Mouse (Mus musculus): Measurements from ENCODE around the gene Tnfaip8l1.

Gene Tnfaip8l1

DNA sequence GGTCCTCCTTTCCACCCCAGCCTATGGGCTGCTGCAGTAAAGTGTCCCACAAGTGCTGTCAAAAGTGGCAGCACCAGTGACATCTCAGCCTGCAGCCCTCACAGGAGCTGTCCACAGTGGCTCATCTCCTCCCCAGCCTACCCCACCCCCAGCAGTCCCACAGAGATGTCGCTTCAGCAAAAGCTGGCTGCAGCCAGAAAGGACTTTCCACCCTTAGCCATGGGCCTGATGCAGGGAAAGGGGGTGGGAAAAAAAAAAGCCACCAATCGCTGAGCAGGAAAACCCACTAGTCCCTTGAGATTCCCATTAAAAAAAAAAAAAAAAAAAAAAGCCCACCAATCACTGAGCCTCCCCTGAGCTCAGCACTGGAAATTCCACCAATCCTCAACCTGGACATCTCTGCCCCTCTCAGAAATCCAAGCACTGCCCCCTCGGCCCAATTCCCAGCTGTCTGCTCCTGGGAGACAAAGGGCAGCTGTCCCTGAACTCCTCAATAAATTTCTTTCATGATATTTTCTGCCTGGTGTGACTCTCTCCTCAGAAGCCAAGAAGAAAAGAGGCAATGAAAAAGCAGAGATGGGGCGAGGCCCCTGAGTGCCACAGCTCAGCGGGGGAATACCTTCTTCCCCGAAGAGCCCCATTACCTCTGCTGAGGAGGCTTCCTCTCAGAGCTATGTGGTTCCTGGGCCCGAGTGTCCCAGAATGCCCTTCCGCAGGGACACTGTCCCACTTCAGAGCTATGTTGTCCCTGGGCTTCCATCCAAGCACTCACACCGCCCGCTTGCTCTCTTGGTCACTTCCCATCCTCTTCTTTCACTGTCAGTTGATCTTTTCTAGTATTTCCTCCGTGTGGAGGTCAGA, 23.2 kb downstream of the Tnfaip8l1 start:
- DNase-seq = no peak

DNA sequence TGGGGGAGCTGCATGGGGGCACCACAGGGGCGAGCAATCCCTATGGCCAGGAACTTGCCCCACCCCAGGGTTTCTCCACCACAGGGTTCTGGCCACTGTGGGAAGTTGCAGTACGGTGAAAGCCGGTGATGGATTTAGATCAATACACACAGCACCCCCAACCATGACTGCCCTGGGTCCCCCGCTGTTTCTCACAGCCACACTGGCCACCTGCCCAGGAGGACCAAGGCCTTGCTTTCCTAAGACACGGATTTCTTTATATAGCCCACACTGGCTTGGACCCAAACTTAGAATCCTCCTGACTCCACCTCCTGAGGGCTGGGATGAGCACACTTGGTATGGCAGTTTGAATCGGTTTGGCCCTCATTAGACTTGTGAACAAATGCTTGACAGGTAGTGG, 29.0 kb downstream of the Tnfaip8l1 start:
- DNase-seq = no peak

DNA sequence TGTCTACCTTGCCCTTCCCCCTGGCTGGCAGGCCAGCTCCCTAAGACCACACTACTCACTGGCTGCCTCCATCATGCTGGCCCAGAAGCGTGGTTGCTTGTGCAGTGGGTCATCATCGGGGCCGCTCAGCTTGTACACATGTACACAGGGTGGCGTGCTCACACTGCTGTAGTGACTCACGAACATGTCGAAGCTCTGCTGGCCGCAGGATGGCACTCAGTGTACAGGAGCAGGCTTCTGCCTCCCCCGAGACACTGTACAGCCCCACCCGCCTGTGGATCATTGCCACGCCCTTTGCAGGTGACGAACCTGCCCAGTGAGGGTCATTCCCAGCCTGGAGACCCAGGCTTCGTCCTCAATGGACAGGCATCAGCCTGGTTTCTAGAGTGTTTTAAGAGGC, 32.1 kb downstream of the Tnfaip8l1 start:
- no peak for DNase-seq

GRCm38 (mm10) chr17:56194765-56195164, 32.5 kb downstream of the Tnfaip8l1 start:
- no peak for DNase-seq

DNA sequence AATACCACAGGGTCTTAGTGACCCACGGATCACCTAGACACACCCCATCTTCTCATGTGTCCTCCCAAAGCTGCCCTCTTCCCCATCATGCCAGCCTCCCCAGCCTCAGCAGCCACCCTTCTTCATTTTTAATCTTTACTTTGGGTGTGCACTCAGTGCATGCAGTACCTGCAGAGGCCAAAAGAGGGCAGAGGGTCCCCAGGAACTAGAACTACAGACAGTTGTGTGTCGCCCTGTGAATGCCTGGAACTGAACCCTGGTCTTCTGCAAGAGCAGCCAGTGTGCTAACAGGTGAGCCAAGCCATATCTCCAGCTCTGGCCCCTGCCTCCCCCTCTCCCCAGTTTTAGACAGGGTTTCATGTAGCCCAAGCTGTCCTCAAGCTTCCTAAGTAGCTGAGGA, 34.6 kb downstream of the Tnfaip8l1 start:
- no peak for DNase-seq

GRCm38 (mm10) chr17:56200586-56200985, 38.3 kb downstream of the Tnfaip8l1 start:
- no peak for DNase-seq

DNA sequence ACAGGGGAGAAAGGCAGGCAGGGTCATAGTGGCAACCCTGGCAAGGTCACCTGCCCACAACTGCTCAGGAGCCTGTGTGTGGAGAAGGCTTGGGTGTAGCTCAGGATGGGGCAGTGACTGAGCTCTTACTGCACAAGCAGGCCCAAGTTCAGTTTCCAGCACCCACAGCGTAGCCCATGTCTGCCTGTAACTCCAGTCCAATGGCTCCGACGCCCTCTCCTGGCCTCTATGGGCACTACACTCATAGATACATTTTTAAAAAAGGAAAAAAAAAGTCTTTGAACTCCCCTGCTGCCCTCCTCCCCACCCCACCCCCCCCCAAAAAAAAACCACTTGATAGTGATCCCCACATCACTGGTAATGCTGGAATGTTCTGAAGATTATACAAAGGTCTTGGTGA, 39.4 kb downstream of the Tnfaip8l1 start:
- DNase-seq = no peak

DNA sequence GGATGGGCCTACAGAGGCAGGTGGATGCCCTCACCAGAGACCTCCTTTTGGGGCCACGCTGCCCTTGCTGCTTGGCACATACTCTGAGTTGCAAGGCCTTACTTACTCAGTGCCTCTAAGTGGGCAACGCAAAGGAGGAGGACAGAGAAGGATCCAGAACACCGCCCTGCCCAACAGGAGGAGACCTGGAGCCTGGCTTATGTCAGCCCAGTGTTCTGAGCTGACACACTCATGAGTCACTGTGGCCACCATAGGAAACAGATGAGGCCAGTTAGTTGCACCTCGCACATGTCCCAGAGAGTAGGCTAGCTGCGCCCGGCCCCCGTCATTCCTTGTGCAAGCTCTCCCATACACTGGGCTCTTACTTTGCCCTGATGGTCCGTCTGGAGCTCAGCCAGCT, 40.2 kb downstream of the Tnfaip8l1 start:
- no peak for DNase-seq

DNA sequence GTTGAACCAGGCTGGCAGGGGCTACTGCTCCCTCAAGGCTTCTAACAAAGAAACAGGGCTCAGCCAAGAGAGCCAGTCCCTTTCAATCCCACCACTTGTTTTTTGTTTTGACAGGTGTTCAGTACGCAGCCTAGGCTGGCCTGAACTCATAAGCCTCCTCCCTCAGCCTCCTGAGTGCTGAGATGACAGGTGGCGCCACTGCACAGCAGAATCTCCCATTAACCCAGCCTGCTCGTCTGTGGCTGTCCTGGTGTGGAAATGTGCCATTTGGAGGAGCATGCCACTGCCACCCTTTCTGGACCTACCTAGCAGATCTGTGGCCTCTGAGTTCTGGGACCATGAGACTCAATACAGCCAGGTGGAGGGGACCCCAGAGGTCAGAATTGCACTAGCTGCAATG, 41.5 kb downstream of the Tnfaip8l1 start:
- DNase-seq = no peak

DNA sequence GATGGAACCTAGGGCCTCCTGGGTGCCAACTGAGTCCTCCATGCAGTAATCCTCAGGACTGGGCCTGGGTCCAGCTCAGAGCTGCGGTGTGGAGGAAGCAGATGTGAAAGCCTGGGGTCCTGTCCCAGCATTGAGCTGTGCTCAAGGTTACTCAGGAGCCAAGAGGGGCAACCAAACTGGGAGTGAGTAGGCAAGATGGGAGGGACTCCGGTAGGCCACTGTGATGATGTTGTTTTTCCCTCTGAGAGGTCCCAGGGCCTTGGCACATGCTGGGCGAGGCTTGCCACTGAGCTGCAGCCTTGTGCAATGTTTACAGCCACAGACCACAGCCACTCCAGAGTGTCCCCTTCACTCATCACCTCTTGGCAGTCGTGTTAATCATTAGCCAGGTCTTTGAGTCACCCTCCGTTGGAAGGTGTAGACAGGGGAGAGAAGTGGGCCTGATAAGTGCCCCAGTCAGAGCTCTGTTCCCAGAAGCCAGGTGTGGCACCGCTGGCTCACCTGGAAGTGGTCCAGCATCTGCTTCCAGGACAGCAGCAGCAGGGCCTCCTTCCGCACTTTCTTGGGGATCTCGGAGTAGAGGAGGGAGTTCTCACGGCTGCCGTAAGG, 44.1 kb downstream of the Tnfaip8l1 start:
- peak; percentile 32 for DNase-seq

- no peak for DNase-seq
Measured at GRCm38 (mm10) chr17:56206986-56207674, 44.9 kb downstream of the Tnfaip8l1 start.

GRCm38 (mm10) chr17:56207963-56208530, 45.8 kb downstream of the Tnfaip8l1 start:
- no peak for DNase-seq

DNA sequence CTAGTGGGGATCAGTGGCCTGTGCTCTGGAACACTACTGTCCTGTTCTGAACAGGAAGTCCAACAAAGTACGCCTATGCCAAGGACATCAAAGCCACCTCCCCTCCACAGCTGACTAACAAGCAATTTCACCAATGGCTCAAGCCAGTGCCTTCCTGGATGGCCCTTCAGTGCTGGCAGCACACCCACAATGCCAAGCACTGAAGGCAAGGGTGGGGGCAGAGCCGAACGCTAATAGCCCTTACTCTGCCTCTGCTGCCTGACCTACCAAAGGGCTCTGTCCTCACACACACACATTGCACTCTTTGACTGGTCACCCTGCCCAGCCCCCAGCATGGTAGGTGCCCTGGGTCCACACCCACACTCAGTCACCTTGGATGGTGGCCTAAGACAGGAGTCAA, 46.5 kb downstream of the Tnfaip8l1 start:
- DNase-seq = no peak

DNA sequence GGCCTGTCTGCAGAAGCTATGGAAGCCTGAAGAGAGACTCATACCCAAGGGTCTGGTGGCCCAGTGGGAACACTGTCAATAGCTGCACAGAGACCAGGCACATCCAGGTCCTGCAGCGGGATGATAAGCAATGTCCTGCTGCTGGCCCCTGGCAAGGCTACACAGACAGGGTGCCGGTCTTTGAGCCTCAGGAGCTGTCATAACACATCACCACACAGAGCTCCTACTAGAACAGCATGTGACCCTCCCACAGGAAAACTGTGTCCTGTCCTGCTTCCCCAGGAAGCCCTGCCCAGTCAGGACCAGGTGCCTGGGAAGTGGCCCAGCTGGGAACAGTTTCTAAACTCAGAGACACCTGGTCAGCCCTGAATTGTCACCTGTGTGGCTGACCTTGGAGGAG, 48.8 kb downstream of the Tnfaip8l1 start:
- DNase-seq = no peak

- DNase-seq = peak; percentile 27
Measured at GRCm38 (mm10) chr17:56212676-56213075, 50.4 kb downstream of the Tnfaip8l1 start.

DNA sequence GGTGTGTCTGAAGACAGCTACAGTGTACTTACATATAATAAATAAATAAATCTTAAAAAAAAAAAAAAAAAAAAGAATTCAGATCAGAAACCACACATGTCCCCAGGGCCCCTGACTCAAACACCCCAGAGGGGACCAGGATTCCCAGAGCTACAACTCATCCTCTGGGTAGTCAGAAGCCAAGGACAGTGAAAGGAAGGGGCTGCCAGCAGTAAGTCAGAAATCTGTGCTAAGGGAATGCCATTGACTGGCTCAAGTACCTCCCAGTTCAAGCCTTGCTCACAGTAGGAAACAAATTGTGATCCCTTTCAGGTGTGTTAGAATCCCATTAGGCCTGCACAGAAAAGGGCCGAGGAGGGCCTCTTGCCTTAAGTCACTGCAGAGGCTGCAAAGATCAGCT, 52.0 kb downstream of the Tnfaip8l1 start:
- DNase-seq = no peak

DNA sequence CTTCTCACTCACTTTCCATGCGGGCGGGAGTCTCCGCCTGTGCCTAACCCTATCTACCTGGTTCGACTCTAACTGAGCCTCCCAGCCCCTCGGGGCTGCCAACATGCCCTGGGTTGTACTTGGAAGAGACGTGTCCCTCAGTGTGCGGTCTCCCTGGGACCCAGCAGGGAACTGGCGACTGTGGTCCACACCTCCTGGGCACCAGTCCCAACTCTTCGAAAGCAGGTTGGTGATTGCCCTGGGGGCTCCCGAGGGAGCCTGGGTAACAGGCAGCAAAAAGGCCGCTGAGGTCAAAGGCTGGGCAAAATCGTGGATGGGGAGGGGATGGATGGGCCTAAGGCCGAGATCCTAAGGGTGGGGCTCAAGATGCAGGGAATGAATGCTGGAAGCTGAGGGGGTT, 55.4 kb downstream of the Tnfaip8l1 start:
- no peak for DNase-seq

- DNase-seq = peak; percentile 88
Measured at GRCm38 (mm10) chr17:56218377-56219191, 56.3 kb downstream of the Tnfaip8l1 start, which contains the start of gene Dpp9. Dpp9 (minus strand) TSS chr17:56218905.

GRCm38 (mm10) chr17:56219251-56219650, 57.0 kb downstream of the Tnfaip8l1 start:
- no peak for DNase-seq

DNA sequence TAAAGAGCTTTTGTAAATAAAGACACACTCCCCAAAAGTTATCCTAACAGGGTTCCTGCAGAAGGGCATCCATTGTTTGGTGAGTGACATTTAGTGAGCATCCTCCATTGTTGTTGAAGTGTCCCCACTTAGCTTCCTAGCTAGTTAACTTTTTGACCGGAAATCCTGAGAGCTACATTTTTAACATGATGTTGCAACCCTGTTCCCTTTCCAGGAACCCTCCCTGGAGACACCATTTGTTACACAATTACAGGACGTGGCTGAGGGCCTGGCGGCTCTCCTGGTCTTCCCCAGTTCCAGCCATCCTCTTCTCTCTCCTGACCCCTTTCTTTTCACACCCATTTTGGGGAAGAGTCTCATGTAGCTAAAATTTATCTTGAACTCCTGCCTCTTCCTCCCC, 57.5 kb downstream of the Tnfaip8l1 start:
- DNase-seq = no peak
